Mouse (Mus musculus) stomach, postnatal 0 days (tissue): ENCODE results near the gene Ski.

Source experiments
- CTCF ChIP-seq: IDR thresholded peaks from 2 replicates; pipeline ENCODE4 v1.5.1; 2016; ENCODE audit warnings: antibody characterized with exemption, low read depth, mild to moderate bottlenecking, moderate library complexity
- EP300 ChIP-seq: optimal IDR thresholded peaks from 2 replicates; pipeline ENCODE3; 2016; ENCODE audit warnings: antibody characterized with exemption

DNA sequence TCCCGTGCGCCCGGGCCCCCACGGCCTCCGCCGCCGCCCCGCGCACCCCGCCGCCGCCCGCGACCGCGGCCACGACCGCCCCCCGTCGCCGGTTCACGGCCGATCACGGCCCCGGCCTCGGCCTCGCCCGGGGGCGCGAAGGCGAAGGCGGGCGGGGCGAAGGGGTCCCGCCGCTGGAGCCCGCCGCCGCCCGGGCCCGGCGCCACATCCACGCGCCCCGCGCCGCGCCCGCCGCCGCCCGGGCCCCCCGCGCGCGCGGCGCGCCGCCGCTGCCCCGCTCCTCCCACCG, at the start of gene Ski:
- TF ChIP-seq CTCF: no peak
- TF ChIP-seq EP300: no peak
